Mouse (Mus musculus) intestine, embryonic 14.5 days (tissue): Measurements from ENCODE around the gene Kcnj11. TPM values are rescaled to one million over a fixed set of nuclear protein-coding genes. Genes with fewer than 3 reads are reported as not detected.
A peak's percentile ranks its signal among the peaks of the same experiment; 100 is the strongest.

Experiments
- ATAC-seq: fragments of 200-750 bp; cut with Nextera tagmentation; replicated peaks from 2 replicates; pipeline ENCODE4 v1.8.0; 2017; ENCODE audit warnings: low read depth, moderate number of reproducible peaks, moderate TSS enrichment, moderate library complexity; ENCODE audit not compliant: low FRiP score, low TSS enrichment
- DNase-seq: peaks from one replicate; pipeline ENCODE4 v3.0.0-alpha.2; 2018; ENCODE audit warnings: low spot score
- H3K27ac ChIP-seq: fragments of 300-500 bp; sonication (generic); 2 replicates; pipeline ENCODE4 v1.5.1; 2014; ENCODE audit warnings: low read depth, mild to moderate bottlenecking, control low read depth
- H3K27me3 ChIP-seq: fragments of 300-500 bp; sonication (generic); replicated peaks from 2 replicates; pipeline ENCODE4 v1.6.1; 2014; ENCODE audit warnings: low read length, control low read depth; ENCODE audit not compliant: control insufficient read depth, insufficient read depth
- H3K36me3 ChIP-seq: fragments of 300-500 bp; sonication (generic); 2 replicates; pipeline ENCODE4 v1.6.1; 2014; ENCODE audit warnings: low read length, control low read depth; ENCODE audit not compliant: control insufficient read depth, insufficient read depth
- H3K4me1 ChIP-seq: fragments of 300-500 bp; sonication (generic); replicated peaks from 2 replicates; pipeline ENCODE4 v1.6.1; 2014; ENCODE audit warnings: low read length, control low read depth, mixed read lengths; ENCODE audit not compliant: control insufficient read depth, insufficient read depth
- H3K4me2 ChIP-seq: fragments of 300-500 bp; sonication (generic); 2 replicates; pipeline ENCODE4 v1.6.1; 2014; ENCODE audit warnings: low read length
- H3K4me3 ChIP-seq: fragments of 300-500 bp; sonication (generic); 2 replicates; pipeline ENCODE4 v1.5.1; 2014; ENCODE audit warnings: low read depth, low read length, control low read depth, mixed read lengths
- H3K9ac ChIP-seq: fragments of 300-500 bp; sonication (generic); 2 replicates; pipeline ENCODE4 v1.6.1; 2014; ENCODE audit warnings: mild to moderate bottlenecking, low read length
- H3K9me3 ChIP-seq: fragments of 300-500 bp; sonication (generic); 2 replicates; pipeline ENCODE4 v1.6.1; 2016; ENCODE audit warnings: low read length, control low read depth; ENCODE audit not compliant: control insufficient read depth
- WGBS: fragments of 180-500 bp; shearing (Covaris S2); extraction: QIAGEN DNeasy Blood & Tissue Kit; methylation state at CpG from one replicate; pipeline ENCODE4 v1.1.7; 2014; 5-methylcytosine and 5-hydroxymethylcytosine counted together
- polyA plus RNA-seq: library from polyadenylated mRNA; unstranded; fragments of >200 nt; fragmentation: Nextera tagmentation; extraction: Ambion mirVana; gene quantifications from 2 replicates; pipeline ENCODE4 v1.2.1, GENCODE M21; 2014

Gene Kcnj11
- polyA plus RNA-seq, 1 experiment from 2014 or later = 0.61 TPM

DNA sequence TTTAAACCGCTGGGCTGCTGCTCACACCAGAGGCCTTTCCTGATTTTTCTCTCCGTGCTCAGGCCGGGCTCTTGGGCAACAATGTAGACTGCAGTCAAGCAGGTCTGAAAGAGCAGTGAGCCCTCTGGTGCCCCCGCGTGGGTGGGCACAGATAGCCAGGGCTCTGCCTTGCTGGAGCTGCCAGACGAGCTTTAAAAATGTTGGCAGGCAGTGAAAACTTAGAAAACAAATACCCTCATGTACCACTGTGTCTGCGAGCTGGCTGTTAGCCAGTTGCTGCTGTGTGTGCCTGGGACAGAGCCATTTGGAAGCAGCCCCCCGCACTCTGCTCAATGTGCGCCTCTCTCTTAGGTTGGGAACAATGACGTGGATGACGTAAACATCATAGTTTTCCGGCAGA is 22.9 kb downstream of the Kcnj11 start:
- Histone ChIP-seq H3K27me3 (no peaks in the 10 kb centered on the region), H3K4me2 (no peak overlapping the region), H3K9ac (no peak overlapping the region), H3K36me3 (peaks cover 95% of the 10 kb centered on the region), H3K9me3 (no peaks in the 10 kb centered on the region), H3K4me3 (no peak overlapping the region), H3K27ac (no peak overlapping the region), H3K4me1 (no peaks in the 10 kb centered on the region)
- 87% methylated on average over 12 of the region's 12 CpGs for WGBS
- ATAC-seq (no peak), DNase-seq (no peak)

DNA sequence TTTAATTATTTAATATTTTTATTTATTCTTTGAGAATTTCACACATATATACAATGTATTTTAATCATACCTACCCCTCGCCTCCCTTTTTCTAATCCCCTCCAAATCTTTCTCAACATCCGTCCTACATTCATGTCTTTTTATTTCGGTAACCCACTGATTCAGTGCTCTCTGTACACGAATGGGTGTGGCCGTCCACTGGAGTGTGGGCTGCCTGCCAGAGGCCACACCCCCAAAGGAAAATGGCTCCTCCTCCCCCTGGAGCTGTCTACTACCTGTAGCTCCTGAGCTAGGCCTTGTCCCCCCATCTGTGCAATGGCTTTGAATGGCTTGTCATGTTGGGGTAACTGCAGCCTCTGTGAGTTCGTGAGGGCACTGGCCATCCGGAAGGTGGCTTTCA is 23.7 kb downstream of the Kcnj11 start:
- Histone ChIP-seq H3K36me3 (peaks cover 96% of the 10 kb centered on the region), H3K27ac (no peak overlapping the region), H3K4me3 (no peak overlapping the region), H3K27me3 (no peaks in the 10 kb centered on the region), H3K9me3 (no peaks in the 10 kb centered on the region), H3K9ac (no peak overlapping the region), H3K4me1 (no peaks in the 10 kb centered on the region), H3K4me2 (no peak overlapping the region)
- DNase-seq (no peak), ATAC-seq (no peak)
- WGBS = 85% methylated on average over 7 of the region's 7 CpGs

DNA sequence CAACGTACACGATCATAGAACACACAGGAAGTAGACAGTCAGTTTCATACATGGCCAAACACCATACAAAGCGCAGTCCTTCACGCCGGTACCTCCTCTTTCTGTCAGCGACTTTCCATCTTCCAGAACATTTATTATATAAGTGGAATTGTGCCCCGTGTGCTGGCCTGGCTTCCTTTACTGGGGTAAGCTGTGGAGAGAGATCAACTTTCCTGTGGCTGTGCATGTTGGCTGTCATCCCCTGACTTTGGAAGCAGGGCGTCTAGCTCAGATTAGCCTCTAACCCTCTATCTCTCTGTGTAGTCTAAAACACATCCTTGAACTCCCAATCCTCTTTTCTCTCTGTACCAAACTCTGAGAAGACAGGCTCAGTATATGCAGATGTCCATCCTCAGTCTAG is 31.7 kb downstream of the Kcnj11 start:
- Histone ChIP-seq H3K9me3 (no peaks in the 10 kb centered on the region), H3K4me2 (no peak overlapping the region), H3K9ac (no peak overlapping the region), H3K36me3 (peaks cover 91% of the 10 kb centered on the region), H3K4me1 (no peaks in the 10 kb centered on the region), H3K4me3 (no peak overlapping the region), H3K27ac (no peak overlapping the region), H3K27me3 (no peaks in the 10 kb centered on the region)
- ATAC-seq (no peak), DNase-seq (no peak)
- 94% methylated on average over 8 of the region's 8 CpGs for WGBS

DNA sequence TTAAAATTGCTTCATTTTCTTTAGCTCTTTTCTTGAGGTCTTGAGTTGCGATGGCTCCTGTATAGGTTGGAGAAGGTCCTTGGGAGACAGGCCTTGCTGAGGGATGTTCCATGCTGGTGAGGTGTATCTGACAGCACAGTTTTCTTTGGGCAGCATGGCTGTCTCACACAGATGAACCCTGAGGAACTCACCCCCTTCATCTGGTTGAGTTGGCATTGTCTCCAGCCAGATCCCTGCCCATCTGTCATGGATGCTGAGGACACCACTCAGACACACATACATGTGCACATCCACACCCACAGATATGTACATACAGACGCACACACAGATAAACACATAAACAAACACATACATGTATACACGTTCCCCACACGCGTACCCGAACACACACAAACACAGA is 37.3 kb downstream of the Kcnj11 start:
- no peak for ATAC-seq
- no peak overlapping the region for H3K27ac ChIP-seq
- no peak overlapping the region for H3K4me2 ChIP-seq
- H3K36me3 ChIP-seq = peaks cover 90% of the 10 kb centered on the region
- no peaks in the 10 kb centered on the region for H3K4me1 ChIP-seq
- 96% methylated on average over 6 of the region's 6 CpGs for WGBS
- no peak for DNase-seq
- H3K4me3 ChIP-seq = no peak overlapping the region
- no peak overlapping the region for H3K9ac ChIP-seq
- H3K9me3 ChIP-seq = no peaks in the 10 kb centered on the region
- no peaks in the 10 kb centered on the region for H3K27me3 ChIP-seq

DNA sequence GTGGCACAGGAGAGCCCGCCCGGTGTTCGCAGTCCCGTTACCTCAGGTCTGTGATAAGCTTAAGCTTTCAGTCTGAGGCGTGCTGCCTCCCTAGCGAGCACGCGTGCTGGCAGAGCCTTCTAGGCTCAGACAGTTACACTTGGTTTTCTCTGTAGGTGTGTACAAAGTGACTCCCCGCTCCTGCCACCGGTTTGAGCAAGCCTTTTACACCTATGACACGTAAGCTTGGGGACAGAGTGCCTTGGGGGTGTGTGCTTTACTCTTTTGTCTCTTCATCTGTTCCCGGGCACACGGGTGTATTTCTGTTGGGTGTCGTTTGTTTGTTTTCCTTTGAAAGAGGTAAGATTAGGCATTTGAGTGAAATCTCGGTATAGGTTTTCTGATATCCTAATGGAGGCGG is 39.0 kb downstream of the Kcnj11 start:
- no peaks in the 10 kb centered on the region for H3K9me3 ChIP-seq
- H3K36me3 ChIP-seq = peaks cover 87% of the 10 kb centered on the region
- DNase-seq (no peak), ATAC-seq (no peak)
- 94% methylated on average over 16 of the region's 16 CpGs for WGBS
- H3K27ac ChIP-seq = no peak overlapping the region
- no peaks in the 10 kb centered on the region for H3K4me1 ChIP-seq
- no peaks in the 10 kb centered on the region for H3K27me3 ChIP-seq
- no peak overlapping the region for H3K4me3 ChIP-seq
- H3K4me2 ChIP-seq = no peak overlapping the region
- no peak overlapping the region for H3K9ac ChIP-seq

DNA sequence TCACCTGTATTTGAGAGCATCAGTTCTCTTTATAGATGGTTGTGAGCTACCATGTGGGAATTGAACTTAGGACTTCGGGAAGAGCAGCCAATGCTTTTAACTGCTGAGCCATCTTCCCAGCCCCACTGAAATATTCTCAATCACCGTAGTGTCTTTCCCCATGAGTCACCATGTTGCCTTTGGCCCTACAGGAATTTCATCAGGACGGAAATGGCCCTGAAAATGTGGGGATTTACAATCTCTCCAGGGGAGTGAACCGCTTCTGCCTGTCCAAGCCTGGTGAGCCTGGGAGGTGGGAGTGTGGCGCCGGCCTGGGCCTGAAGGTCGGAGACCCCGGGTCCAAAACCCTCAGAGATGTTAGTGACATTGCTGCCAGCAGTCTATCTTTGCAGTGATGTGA is 39.9 kb downstream of the Kcnj11 start:
- no peak overlapping the region for H3K27ac ChIP-seq
- 94% methylated on average over 8 of the region's 8 CpGs for WGBS
- DNase-seq (no peak), ATAC-seq (no peak)
- H3K27me3 ChIP-seq = no peaks in the 10 kb centered on the region
- no peak overlapping the region for H3K4me3 ChIP-seq
- H3K9me3 ChIP-seq = no peaks in the 10 kb centered on the region
- no peaks in the 10 kb centered on the region for H3K4me1 ChIP-seq
- peaks cover 87% of the 10 kb centered on the region for H3K36me3 ChIP-seq
- no peak overlapping the region for H3K4me2 ChIP-seq
- H3K9ac ChIP-seq = no peak overlapping the region

DNA sequence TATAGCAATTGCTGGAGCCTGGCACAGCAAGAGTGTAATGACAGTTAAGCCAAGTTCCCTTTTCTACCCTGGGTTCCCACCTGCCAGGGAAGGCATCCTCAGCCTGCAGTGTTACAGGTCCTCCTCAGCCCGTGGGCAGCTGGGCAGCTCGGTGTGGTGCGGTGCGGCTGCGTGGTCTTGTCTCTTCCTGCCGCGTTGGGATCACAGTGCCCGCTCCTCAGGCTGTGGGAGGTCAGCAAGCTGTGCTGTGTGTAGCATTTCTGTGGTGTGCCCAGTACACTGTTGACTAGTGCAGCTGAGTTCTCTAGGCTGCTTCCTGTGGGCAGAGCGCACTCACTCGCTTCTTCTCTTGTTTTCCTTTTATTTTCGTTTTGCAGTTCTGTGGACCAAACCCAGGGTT is 41.7 kb downstream of the Kcnj11 start:
- DNase-seq (no peak), ATAC-seq (no peak)
- Histone ChIP-seq H3K4me1 (no peaks in the 10 kb centered on the region), H3K36me3 (peaks cover 96% of the 10 kb centered on the region), H3K4me3 (no peak overlapping the region), H3K9ac (no peak overlapping the region), H3K4me2 (no peak overlapping the region), H3K27me3 (no peaks in the 10 kb centered on the region), H3K27ac (no peak overlapping the region), H3K9me3 (no peaks in the 10 kb centered on the region)
- 92% methylated on average over 11 of the region's 11 CpGs for WGBS

DNA sequence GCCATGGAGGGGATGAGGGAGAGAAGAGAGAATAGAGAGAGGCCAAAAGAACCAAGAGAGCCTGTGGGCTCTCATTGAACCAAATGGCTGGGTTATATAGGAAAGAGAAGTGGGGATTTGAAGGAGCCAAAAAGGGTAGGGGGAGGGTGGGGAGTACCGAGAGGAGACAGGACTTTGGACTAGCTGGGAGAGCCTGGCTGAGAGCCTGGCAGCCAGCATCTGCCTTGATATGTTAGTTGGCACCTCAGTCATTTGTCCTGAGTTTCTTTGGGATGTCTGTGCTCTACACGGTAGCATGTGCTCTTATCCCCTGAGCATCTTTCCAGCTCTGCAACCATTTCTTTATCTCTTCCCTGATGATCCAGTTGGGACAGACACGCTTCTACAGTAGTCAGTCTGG is 47.0 kb downstream of the Kcnj11 start:
- ATAC-seq (no peak), DNase-seq (no peak)
- H3K4me3 ChIP-seq = no peak overlapping the region
- no peak overlapping the region for H3K9ac ChIP-seq
- 93% methylated on average over 3 of the region's 3 CpGs for WGBS
- H3K27me3 ChIP-seq = no peaks in the 10 kb centered on the region
- H3K4me1 ChIP-seq = no peaks in the 10 kb centered on the region
- H3K27ac ChIP-seq = no peak overlapping the region
- H3K9me3 ChIP-seq = no peaks in the 10 kb centered on the region
- no peak overlapping the region for H3K4me2 ChIP-seq
- H3K36me3 ChIP-seq = peaks cover 77% of the 10 kb centered on the region

DNA sequence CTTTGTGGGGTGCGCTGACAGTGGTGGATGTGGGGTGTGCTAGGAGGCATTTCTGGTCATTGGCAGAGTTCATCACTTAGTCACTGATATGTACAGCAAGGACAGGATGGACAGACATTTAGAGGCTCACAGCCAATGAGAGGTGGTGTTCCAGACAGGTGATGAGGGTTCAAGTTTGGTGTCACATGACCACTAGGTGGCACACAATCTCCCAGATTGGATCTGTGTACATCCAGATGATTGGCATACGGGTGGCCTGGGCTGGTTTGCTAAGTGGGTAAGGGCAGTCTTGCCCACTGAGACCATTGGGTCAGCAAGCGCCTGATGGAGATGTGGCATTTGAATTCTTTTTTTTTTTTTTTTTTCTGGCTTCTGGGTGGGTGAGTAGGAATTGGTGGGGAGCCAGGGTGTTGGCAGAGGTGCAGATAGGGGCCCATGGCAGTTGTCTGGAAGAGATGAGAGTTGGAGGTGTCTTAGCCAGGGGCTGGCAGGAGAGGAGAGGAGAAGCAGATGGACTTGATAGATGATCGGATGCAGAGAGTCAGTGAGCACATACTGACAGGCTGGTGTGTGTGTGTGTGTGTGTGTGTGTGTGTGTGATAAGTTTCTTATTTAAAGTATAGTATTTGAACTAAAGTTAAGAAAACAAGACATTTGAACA is 48.3 kb downstream of the Kcnj11 start:
- H3K4me2 ChIP-seq = no peak overlapping the region
- no peak overlapping the region for H3K9ac ChIP-seq
- peaks cover 79% of the 10 kb centered on the region for H3K36me3 ChIP-seq
- no peaks in the 10 kb centered on the region for H3K9me3 ChIP-seq
- no peaks in the 10 kb centered on the region for H3K27me3 ChIP-seq
- WGBS = 91% methylated on average over 4 of the region's 4 CpGs
- peak; percentile 44; the same call in 1 of the 2 replicates for ATAC-seq
- DNase-seq = no peak
- no peaks in the 10 kb centered on the region for H3K4me1 ChIP-seq
- H3K27ac ChIP-seq = no peak overlapping the region
- H3K4me3 ChIP-seq = no peak overlapping the region
